Mouse (Mus musculus) ES-Bruce4 (cell line): ENCODE measurements around the gene Cdk12.

Experiments
- CTCF ChIP-seq: IDR thresholded peaks from one replicate; pipeline ENCODE4 v1.8.1; 2011; ENCODE audit warnings: low read depth, low read length
- POLR2A ChIP-seq: IDR thresholded peaks from one replicate; pipeline ENCODE4 v1.8.1; 2011; ENCODE audit warnings: low read length; ENCODE audit not compliant: insufficient read depth

DNA sequence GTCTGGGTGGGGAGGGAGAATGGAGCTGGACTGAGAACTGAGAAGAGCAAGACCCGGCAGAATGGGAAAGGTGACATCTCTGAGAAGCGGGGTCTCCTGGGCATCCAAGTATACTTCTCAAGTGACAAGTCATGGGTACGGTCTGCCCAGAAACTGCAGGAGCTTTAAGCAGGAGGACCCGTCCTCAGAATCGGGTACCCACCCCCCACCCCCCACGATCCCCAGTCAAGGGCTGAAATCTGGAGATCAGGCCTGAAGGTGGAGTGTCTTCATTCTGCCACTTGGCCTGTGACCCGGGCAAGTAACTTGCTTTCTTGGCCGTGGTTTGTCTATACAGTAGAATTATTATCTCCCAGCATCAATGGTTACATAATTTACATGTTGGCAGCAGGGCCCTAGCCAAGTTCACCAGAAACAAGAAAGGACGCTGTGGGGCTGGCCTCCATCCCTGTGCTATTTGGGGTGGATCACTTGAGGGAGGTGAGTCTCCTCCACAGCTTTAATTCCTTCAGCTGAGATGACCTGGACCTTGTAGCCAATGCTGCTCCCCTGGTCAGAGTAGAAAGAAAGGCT lies 92.2 kb downstream of the Cdk12 start:
- no peak for TF ChIP-seq POLR2A
- no peak for TF ChIP-seq CTCF
